Mouse (Mus musculus) large intestine, adult 2 months (tissue): ENCODE data around the gene Olfr70. TPM values are rescaled to one million over a fixed set of nuclear protein-coding genes. Genes with fewer than 3 reads are reported as not detected.

Experiments
- DNase-seq: peaks from one replicate; pipeline ENCODE4 v3.0.0-alpha.2; 2012; ENCODE audit warnings: low read depth, low spot score
- WGBS: fragments of 180-500 bp; shearing (Covaris S2); methylation state at CpG from one replicate; pipeline ENCODE4 v1.1.7; 2018; 5-methylcytosine and 5-hydroxymethylcytosine counted together
- polyA plus RNA-seq: library from polyadenylated mRNA; depleted of rRNA; stranded (reverse); fragments of >200 nt; gene quantifications from 2 replicates; pipeline ENCODE4 v1.2.3, GENCODE M21; 2012

Gene Olfr70
- polyA plus RNA-seq, 1 experiment = not detected

DNA sequence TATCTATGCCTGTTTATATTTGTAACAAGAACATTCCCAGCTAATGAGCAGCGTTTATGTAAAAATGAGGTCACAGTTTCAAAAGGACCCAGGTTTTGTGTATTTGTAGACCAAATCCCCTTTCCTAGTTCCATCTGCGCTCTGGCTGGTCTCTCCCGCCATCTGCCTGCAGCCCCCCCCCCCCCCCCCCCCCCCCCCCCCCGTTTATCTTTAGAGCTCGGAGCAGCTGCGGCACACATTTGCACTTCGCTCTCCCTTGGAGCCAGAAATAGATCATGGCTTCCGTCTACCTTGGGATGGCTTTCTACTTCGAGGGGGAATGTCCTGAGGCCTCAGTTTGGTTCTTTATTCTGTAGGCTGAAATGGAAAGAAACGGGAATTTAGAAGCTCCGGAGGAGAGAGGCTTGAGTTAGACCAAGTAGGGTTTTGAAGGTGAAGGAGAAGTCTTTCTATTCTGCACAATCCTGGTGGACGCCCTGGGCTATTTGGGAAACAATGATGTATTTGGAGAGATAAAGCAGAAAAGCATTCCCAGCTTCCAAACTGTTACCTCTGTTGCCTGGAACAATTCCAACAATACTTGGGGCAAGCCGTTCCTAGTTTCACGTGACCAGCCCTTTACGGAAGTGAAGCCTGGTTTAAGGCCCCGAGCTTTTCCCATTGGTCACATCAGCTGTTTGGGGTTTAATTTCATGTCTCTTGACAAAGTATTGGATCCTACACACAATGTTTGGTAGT, 20.1 kb upstream of the Olfr70 start:
- no peak for DNase-seq
- 55% methylated on average over 13 of the region's 16 CpGs for WGBS

DNA sequence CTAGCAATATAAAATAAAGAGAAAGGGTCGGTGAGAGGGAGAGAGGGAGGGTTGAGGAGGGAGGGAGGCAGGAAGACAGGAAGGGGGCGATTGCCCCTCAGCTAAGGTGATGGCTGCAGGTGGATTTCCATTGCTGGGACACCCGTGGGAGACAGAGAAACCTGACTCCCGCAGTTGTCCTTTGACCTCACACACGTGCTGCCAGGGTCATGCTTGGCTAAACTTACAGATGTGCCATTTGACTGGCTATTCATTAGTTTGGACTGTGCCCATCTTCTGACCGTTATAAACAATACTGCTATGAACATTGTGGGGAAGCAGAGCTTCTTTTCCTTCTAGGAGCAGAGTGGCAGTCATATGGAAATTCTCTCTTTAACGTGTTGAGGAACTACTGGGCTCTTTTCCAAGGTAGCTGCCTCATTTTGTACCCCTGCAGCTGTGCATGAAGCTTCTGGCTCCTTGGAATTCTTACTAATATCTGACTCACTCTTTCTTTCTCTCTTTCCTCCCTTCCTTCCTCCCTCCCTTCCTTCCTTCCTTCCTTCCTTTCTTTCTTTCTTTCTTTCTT, 13.1 kb upstream of the Olfr70 start:
- whole genome bisulfite sequencing = 22% methylated on average over 7 of the region's 7 CpGs
- DNase-seq = no peak

DNA sequence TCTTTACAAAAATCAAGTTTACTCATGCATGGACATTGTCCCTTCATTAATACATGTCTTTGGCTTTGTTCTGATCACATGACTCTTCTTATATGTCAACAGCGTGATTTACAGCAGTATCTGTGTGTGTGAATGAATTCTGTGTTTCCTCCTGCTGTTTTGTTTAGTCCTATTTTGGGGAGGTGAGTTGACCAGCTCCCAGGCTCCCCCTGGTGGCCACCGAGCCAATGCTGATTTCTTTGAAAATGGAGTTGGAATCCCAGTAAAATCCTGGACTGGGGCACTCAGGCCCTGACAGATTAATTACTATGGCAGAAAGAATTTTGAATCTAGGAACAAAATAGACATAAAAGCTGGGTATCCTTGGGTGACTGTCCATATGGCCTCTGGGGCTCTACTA, 11.2 kb upstream of the Olfr70 start:
- 1% methylated on average over 2 of the region's 2 CpGs for WGBS
- no peak for DNase-seq

DNA sequence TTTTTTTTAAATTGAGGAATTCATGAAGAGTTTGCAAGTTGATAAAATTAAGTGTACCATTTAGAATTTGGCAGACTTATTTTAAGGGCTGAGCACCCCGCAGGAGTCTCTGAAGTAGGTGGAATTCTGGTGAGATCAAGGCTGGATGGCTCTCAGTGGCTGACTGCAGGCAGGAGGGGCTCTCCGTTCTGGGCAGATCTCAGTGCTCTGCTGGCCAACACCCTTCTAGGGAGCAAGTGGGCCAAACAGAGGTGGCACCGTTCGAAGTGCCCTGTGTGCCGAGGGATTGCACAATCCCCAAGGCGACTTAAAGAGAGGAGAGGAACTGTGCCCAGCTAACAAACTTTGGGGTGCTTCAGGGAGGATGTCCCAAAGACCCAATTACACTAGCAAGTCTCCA, 9.3 kb upstream of the Olfr70 start, which contains the start of gene Olfr71:
TSS of gene Olfr71 (minus strand) at position 387 of the 400 bp plus-strand sequence.
- WGBS = 33% methylated on average over 6 of the region's 6 CpGs
- no peak for DNase-seq

GRCm38 (mm10) chr4:43705991-43706390, 5.4 kb upstream of the Olfr70 start:
- no peak for DNase-seq
- 67% methylated on average over 13 of the region's 13 CpGs for WGBS

DNA sequence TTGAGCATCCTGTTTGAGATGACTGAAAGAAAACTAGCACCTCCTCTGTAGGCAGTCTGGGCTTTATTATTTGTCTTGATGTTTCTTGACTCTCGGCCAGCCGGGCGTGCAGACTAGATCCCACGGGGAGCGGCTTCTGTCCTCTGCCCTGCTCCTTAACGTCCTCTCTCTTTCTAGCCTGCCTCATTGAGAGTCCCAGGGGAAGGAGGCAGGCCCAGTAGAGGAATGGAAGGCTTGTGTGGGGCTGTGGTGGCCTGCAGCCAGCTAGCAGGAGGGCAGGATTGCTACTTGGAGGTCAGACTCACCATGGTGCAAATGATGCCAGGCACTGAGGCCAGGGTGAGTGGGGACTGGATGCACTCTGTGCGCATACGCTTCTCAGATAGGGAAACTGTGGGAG, 3.2 kb upstream of the Olfr70 start:
- no peak for DNase-seq
- WGBS = 55% methylated on average over 8 of the region's 8 CpGs

DNA sequence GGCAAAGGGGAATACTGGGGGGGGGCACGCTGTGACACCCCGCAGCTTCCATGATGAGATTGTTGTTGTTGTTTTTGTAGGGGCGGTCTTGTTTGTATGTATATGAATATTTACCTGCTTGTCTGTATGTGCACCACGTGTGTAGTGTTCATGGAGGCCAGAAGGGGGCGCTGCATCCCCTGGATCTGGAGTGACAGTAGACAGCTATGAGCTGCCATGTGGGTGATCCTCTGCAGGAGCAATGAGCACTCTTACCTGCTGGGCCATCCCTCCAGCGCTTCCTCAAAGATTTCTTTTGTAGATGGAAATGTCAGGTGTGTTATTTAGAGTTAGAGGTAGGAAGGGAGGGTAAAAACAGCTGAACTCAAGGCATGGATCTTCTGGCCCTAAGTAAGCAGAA, 2.8 kb upstream of the Olfr70 start:
- no peak for DNase-seq
- 76% methylated on average over 6 of the region's 6 CpGs for WGBS

GRCm38 (mm10) chr4:43696561-43696960, 4.0 kb downstream of the Olfr70 start:
- 92% methylated on average over 13 of the region's 13 CpGs for WGBS
- no peak for DNase-seq

DNA sequence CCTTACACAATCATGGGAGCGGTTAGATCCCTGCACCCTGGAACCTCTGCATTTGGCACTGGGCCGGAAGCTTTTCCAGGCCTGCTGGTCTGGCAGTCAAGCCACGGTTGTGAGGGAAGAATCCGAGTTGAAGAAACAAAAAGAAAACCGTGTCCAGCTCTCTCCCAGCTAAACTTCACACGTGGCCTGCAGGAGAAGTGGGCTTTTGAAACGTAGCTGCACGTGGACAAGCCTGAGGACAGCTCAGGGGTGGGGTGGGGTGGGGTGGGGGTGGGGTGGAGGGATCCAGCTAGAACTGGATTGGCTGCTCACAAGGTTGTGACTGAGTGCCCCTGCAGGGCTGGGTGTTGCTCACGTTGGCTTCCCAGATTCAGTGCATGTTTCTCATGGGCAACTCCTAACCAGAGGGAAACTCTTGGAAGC, 5.3 kb downstream of the Olfr70 start:
- 4% methylated on average over 9 of the region's 9 CpGs for WGBS
- DNase-seq = no peak

DNA sequence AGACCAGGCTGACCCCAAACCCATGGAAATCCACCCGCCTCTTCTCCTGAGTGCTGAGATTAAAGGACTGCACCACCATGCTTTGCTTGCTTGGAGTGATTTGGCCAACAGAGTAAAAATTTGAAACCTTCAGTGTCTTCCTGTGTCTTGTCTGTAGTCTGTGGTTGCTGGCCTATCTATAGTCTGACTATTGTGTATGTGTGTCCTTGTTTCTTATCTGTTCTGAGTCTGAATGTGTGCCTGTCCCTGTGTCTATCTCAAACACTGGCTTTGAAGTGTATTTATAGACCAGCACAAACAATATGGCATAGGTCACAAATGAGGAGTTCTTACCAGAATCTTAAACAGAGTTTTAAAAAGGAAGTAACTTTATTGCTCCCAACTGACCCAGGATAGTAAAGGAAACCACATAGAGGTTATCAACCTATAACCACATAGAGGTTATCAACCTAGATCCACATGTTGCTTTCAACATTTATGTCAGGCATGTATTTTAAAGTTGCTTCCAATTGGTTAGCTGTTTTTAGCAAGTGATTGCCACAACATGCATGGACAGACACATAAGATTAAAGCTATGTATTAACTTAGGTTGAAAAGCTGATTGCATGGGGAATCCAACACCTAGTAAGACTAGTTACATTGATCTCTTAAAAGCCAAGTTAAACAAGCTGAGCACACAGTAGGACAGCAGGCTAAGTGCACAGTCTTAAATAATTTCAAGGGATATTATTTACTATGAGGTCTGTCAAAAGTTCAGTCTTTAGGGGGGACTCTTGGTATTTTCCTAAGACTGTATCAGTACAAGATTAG, 6.0 kb downstream of the Olfr70 start:
- 87% methylated on average over 1 of the region's 1 CpGs for WGBS
- no peak for DNase-seq

GRCm38 (mm10) chr4:43693806-43694241, 6.8 kb downstream of the Olfr70 start:
- WGBS = 55% methylated on average over 5 of the region's 5 CpGs
- DNase-seq = no peak

- 70% methylated on average over 5 of the region's 5 CpGs for WGBS
These were observed 9.6 kb downstream of the Olfr70 start for GRCm38 (mm10) chr4:43691026-43691425.

GRCm38 (mm10) chr4:43690021-43690420, 10.6 kb downstream of the Olfr70 start:
- DNase-seq = no peak
- 92% methylated on average over 17 of the region's 17 CpGs for WGBS

More at GRCm38 (mm10) chr4:43691026-43691425, 9.6 kb downstream of the Olfr70 start:
- no peak for DNase-seq

DNA sequence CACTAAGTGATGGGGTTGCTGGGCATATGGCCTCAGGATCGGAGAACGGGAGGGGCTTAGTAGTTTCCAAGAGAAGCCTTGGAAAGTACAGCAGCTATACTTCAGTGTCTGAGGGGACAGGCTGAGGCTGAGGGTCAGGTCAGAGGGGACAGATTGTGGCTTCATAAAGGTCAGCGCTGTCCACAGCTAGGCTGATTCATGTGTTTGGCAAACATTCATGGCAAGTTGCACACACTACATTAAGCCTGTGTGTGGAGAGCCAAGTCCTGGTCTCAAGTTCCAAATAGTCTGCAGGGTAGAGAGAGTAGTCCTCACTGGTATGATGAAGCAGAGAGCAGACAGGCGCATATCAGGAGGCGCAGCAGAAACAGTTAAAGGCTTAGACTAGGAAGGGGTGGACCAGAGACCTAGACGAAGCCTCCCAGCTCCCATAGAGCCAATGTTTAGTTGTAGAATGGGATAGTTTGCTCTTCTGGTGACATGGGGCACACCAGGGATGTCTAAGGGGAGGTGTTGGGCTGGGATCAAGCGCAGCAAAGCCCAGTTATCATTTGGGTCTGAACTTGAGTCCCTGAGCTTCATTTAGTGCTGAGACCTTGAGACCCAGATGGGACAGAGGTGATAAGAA, 21.1 kb downstream of the Olfr70 start:
- DNase-seq = no peak
- WGBS = 79% methylated on average over 7 of the region's 7 CpGs

GRCm38 (mm10) chr4:43678541-43678940, 22.1 kb downstream of the Olfr70 start:
- no peak for DNase-seq
- 92% methylated on average over 6 of the region's 6 CpGs for WGBS

- WGBS = 42% methylated on average over 4 of the region's 4 CpGs
- DNase-seq = no peak
These were observed 25.0 kb downstream of the Olfr70 start for GRCm38 (mm10) chr4:43675608-43676007.

GRCm38 (mm10) chr4:43674974-43675373, 25.6 kb downstream of the Olfr70 start:
- 55% methylated on average over 5 of the region's 5 CpGs for WGBS
- no peak for DNase-seq

- WGBS = 87% methylated on average over 8 of the region's 8 CpGs
These were observed 26.9 kb downstream of the Olfr70 start for GRCm38 (mm10) chr4:43673703-43674102.

DNA sequence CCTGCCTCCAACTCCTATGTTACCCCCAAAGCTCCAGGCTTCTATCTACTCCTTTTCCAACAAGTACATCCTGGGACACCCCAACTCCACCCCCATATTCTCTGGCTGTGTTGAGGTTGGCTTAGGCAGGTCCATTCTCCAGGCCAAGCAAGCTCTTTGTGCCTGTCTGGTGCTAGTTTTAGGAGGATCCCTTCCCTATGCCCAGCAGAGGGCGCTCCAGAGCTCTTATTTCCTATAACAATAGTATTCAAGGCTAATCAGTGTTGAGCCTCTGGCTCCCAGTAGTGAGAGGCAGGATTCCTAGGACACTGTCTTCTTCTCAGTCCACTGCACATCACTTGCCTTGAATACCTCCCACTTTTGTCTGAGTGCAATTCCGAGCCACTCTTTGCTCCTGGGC, 28.5 kb downstream of the Olfr70 start:
- WGBS = 21% methylated on average over 2 of the region's 2 CpGs
- peak; percentile 87 for DNase-seq

More at GRCm38 (mm10) chr4:43673703-43674102, 26.9 kb downstream of the Olfr70 start:
- no peak for DNase-seq

GRCm38 (mm10) chr4:43669428-43669794, 31.2 kb downstream of the Olfr70 start:
- DNase-seq = no peak

More at GRCm38 (mm10) chr4:43669428-43669794, 31.2 kb downstream of the Olfr70 start:
- WGBS = 2% methylated on average over 25 of the region's 25 CpGs
